Mouse (Mus musculus): ENCODE results near the gene Ccr10.

GRCm38 (mm10) chr11:101172434-101172815, 2.8 kb downstream of the Ccr10 start:
- TF ChIP-seq POLR2A (IDR thresholded peaks at IDR 0.05; ENCODE audit: borderline replicate concordance, insufficient read depth, low read length) (no peak), CTCF (IDR thresholded peaks at IDR 0.05; ENCODE audit: borderline replicate concordance, insufficient read depth, low read depth, low read length) (no peak)

All from cerebellum, adult 2 months (tissue).